Comparison of ENCODE assay signal across 29 mouse cellular contexts in the genomic region with DNA sequence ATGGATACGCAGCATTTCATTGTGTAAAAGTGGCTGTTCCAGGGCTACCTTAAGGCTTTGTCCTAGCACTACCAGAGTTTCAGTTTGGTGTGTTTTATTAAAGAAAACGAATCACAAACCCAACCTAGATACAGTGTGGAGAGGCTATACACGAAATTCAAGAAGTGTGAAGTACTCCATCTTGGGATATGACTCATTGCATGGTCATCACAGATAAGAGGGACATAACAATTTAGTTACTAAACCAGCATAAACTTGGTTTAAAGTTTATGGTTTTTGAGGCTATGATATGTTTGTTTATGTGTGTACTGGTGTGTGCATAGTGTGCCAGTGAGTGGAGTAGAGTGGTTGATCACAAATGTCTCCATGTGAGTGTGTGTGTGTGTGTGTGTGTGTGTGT.
"Had no signal": no experiment of that assay in that cellular context is flagged by ENCODE, and none has a peak within 500 bp of the region (broad histone marks: within the 10 kb centered on the region; RNA-seq: fewer than 3 reads in every experiment).

No protein-coding gene starts in this region.

- H3K9ac ChIP-seq: heart, embryonic 12.5 days; hindbrain, embryonic 12.5 days; hindbrain, embryonic 14.5 days; intestine, embryonic 15.5 days; kidney, embryonic 15.5 days; limb, embryonic 12.5 days; liver, embryonic 13.5 days; liver, embryonic 15.5 days had no signal

- DNase-seq: gastrocnemius, adult 2 months; gastrocnemius, postnatal 10 days; gastrocnemius, postnatal 25 days; heart, adult 18-20 months; heart, postnatal 10 days; heart, postnatal 4 days; kidney, adult 18-20 months; kidney, adult 9 months; kidney, postnatal 14 days; kidney, postnatal 36 days; liver; liver, embryonic 13.5 days had no signal

- H3K36me3 ChIP-seq: intestine, embryonic 15.5 days; kidney, embryonic 15.5 days; liver, embryonic 13.5 days; liver, embryonic 15.5 days had no signal

- H3K4me3 ChIP-seq: gastrocnemius, adult 2 months; heart, embryonic 10.5 days; heart, embryonic 12.5 days; hindbrain, embryonic 10.5 days; hindbrain, embryonic 12.5 days; intestine, embryonic 15.5 days; kidney, embryonic 15.5 days; layer of hippocampus, adult 2 months; left cerebral cortex, adult 2 months; limb, embryonic 10.5 days; limb, embryonic 12.5 days; liver, embryonic 13.5 days; liver, embryonic 15.5 days had no signal

- H3K27ac ChIP-seq: gastrocnemius, adult 2 months; heart, embryonic 10.5 days; hindbrain, embryonic 10.5 days; hindbrain, embryonic 12.5 days; hindbrain, embryonic 14.5 days; intestine, embryonic 15.5 days; kidney, embryonic 15.5 days; kidney, postnatal 0 days; layer of hippocampus, adult 2 months; left cerebral cortex, adult 2 months; limb, embryonic 10.5 days; limb, embryonic 12.5 days; liver, embryonic 13.5 days; liver, embryonic 15.5 days had no signal

- H3K4me2 ChIP-seq: heart, embryonic 12.5 days; hindbrain, embryonic 12.5 days; hindbrain, embryonic 14.5 days; intestine, embryonic 15.5 days; kidney, embryonic 15.5 days; limb, embryonic 12.5 days; liver, embryonic 11.5 days; liver, embryonic 13.5 days; liver, embryonic 15.5 days had no signal

- H3K9me3 ChIP-seq: heart, embryonic 10.5 days; hindbrain, embryonic 12.5 days; intestine, embryonic 15.5 days; kidney, embryonic 15.5 days; limb, embryonic 10.5 days; limb, embryonic 12.5 days; liver, embryonic 13.5 days; liver, embryonic 15.5 days had no signal

- H3K4me1 ChIP-seq: hindbrain, embryonic 10.5 days; hindbrain, embryonic 12.5 days; intestine, embryonic 15.5 days; kidney, embryonic 15.5 days; limb, embryonic 10.5 days; limb, embryonic 12.5 days; liver, embryonic 13.5 days; liver, embryonic 15.5 days had no signal

- ATAC-seq: hindbrain, embryonic 16.5 days; inflammation-experienced regulatory T-cells, adult 6 months; intestine, embryonic 15.5 days; intestine, postnatal 0 days had no signal

- H3K27me3 ChIP-seq: heart, embryonic 12.5 days; hindbrain, embryonic 12.5 days; intestine, embryonic 15.5 days; kidney, embryonic 15.5 days; limb, embryonic 12.5 days; liver, embryonic 13.5 days; liver, embryonic 15.5 days had no signal
